Mouse (Mus musculus): ENCODE data around the gene Sgcd. TPM values are rescaled to one million over a fixed set of nuclear protein-coding genes. Genes with fewer than 3 reads are reported as not detected.
"Not testable (repeated sequence)": the region's sequence is repeated elsewhere in the genome, so short reads cannot be mapped to it uniquely, and the experiment has no call there.

Sgcd gene
- polyA plus RNA-seq, 1 experiment from 2014 or later, result 3.4 TPM

GRCm38 (mm10) chr11:47765859-47766258 is 222.9 kb downstream of the Sgcd start:
- no peaks in the 10 kb centered on the region for H3K9me3 ChIP-seq (replicated peaks; ENCODE audit: control insufficient read depth, low read length)
- no peaks in the 10 kb centered on the region for H3K4me1 ChIP-seq (ENCODE audit: control insufficient read depth, insufficient read depth, low read length)
- H3K9ac ChIP-seq (replicated peaks; ENCODE audit: low read length), result no peak overlapping the region
- no peak overlapping the region for H3K27ac ChIP-seq (replicated peaks; ENCODE audit: low read depth, low read length)
- no peaks in the 10 kb centered on the region for H3K27me3 ChIP-seq (ENCODE audit: control insufficient read depth, insufficient read depth, low read length)
- no peak for DNase-seq (ENCODE audit: low spot score)
- no peak overlapping the region for H3K4me3 ChIP-seq (ENCODE audit: low read depth, low read length)
- ATAC-seq (replicated peaks; ENCODE audit: insufficient number of reproducible peaks, low FRiP score, low TSS enrichment, low read depth), result no peak
- no peaks in the 10 kb centered on the region for H3K36me3 ChIP-seq (replicated peaks; ENCODE audit: control insufficient read depth, insufficient read depth, low read depth, low read length)
- WGBS, result 90% methylated on average over 2 of the region's 2 CpGs
- H3K4me2 ChIP-seq (ENCODE audit: low read depth, low read length), result no peak overlapping the region

- not testable (repeated sequence) for H3K36me3 ChIP-seq (replicated peaks; ENCODE audit: control insufficient read depth, insufficient read depth, low read depth, low read length); H3K27ac ChIP-seq (replicated peaks; ENCODE audit: low read depth, low read length); H3K4me1 ChIP-seq (ENCODE audit: control insufficient read depth, insufficient read depth, low read length); H3K9ac ChIP-seq (replicated peaks; ENCODE audit: low read length); H3K4me2 ChIP-seq (ENCODE audit: low read depth, low read length); H3K4me3 ChIP-seq (ENCODE audit: low read depth, low read length); DNase-seq (ENCODE audit: low spot score); H3K9me3 ChIP-seq (replicated peaks; ENCODE audit: control insufficient read depth, low read length); H3K27me3 ChIP-seq (ENCODE audit: control insufficient read depth, insufficient read depth, low read length); ATAC-seq (replicated peaks; ENCODE audit: insufficient number of reproducible peaks, low FRiP score, low TSS enrichment, low read depth)
- 81% methylated on average over 3 of the region's 3 CpGs for WGBS
Measured at GRCm38 (mm10) chr11:47763569-47763968, 225.2 kb downstream of the Sgcd start.

GRCm38 (mm10) chr11:47759015-47759414 is 229.8 kb downstream of the Sgcd start:
- no peaks in the 10 kb centered on the region for H3K36me3 ChIP-seq (replicated peaks; ENCODE audit: control insufficient read depth, insufficient read depth, low read depth, low read length)
- no peak overlapping the region for H3K9ac ChIP-seq (replicated peaks; ENCODE audit: low read length)
- DNase-seq (ENCODE audit: low spot score), result no peak
- ATAC-seq (replicated peaks; ENCODE audit: insufficient number of reproducible peaks, low FRiP score, low TSS enrichment, low read depth), result no peak
- no peak overlapping the region for H3K4me2 ChIP-seq (ENCODE audit: low read depth, low read length)
- H3K4me1 ChIP-seq (ENCODE audit: control insufficient read depth, insufficient read depth, low read length), result no peaks in the 10 kb centered on the region
- no peaks in the 10 kb centered on the region for H3K27me3 ChIP-seq (ENCODE audit: control insufficient read depth, insufficient read depth, low read length)
- no peak overlapping the region for H3K27ac ChIP-seq (replicated peaks; ENCODE audit: low read depth, low read length)
- 83% methylated on average over 4 of the region's 4 CpGs for WGBS
- no peak overlapping the region for H3K4me3 ChIP-seq (ENCODE audit: low read depth, low read length)
- no peaks in the 10 kb centered on the region for H3K9me3 ChIP-seq (replicated peaks; ENCODE audit: control insufficient read depth, low read length)

- no peak for DNase-seq (ENCODE audit: low spot score)
- Histone ChIP-seq H3K4me3 (ENCODE audit: low read depth, low read length) (no peak overlapping the region), H3K9me3 (replicated peaks; ENCODE audit: control insufficient read depth, low read length) (no peaks in the 10 kb centered on the region), H3K27ac (replicated peaks; ENCODE audit: low read depth, low read length) (no peak overlapping the region), H3K4me2 (ENCODE audit: low read depth, low read length) (no peak overlapping the region), H3K9ac (replicated peaks; ENCODE audit: low read length) (no peak overlapping the region), H3K36me3 (replicated peaks; ENCODE audit: control insufficient read depth, insufficient read depth, low read depth, low read length) (no peaks in the 10 kb centered on the region), H3K27me3 (ENCODE audit: control insufficient read depth, insufficient read depth, low read length) (no peaks in the 10 kb centered on the region), H3K4me1 (ENCODE audit: control insufficient read depth, insufficient read depth, low read length) (no peaks in the 10 kb centered on the region)
- no peak for ATAC-seq (replicated peaks; ENCODE audit: insufficient number of reproducible peaks, low FRiP score, low TSS enrichment, low read depth)
- 74% methylated on average over 2 of the region's 2 CpGs for WGBS
Measured at GRCm38 (mm10) chr11:47742806-47743205, 246.0 kb downstream of the Sgcd start.

- WGBS, result 74% methylated on average over 8 of the region's 8 CpGs
- DNase-seq (ENCODE audit: low spot score), result no peak
- no peaks in the 10 kb centered on the region for H3K36me3 ChIP-seq (replicated peaks; ENCODE audit: control insufficient read depth, insufficient read depth, low read depth, low read length)
Measured at GRCm38 (mm10) chr11:47704930-47705787, 283.6 kb downstream of the Sgcd start.

GRCm38 (mm10) chr11:47695611-47696010 is 293.2 kb downstream of the Sgcd start:
- Histone ChIP-seq H3K36me3 (replicated peaks; ENCODE audit: control insufficient read depth, insufficient read depth, low read depth, low read length) (no peaks in the 10 kb centered on the region), H3K9ac (replicated peaks; ENCODE audit: low read length) (no peak overlapping the region), H3K27ac (replicated peaks; ENCODE audit: low read depth, low read length) (no peak overlapping the region), H3K4me3 (ENCODE audit: low read depth, low read length) (no peak overlapping the region), H3K4me2 (ENCODE audit: low read depth, low read length) (no peak overlapping the region), H3K4me1 (ENCODE audit: control insufficient read depth, insufficient read depth, low read length) (no peaks in the 10 kb centered on the region), H3K27me3 (ENCODE audit: control insufficient read depth, insufficient read depth, low read length) (no peaks in the 10 kb centered on the region), H3K9me3 (replicated peaks; ENCODE audit: control insufficient read depth, low read length) (no peaks in the 10 kb centered on the region)
- ATAC-seq (replicated peaks; ENCODE audit: insufficient number of reproducible peaks, low FRiP score, low TSS enrichment, low read depth) (no peak), DNase-seq (ENCODE audit: low spot score) (no peak)
- WGBS, result 50% methylated on average over 1 of the region's 1 CpGs

More at GRCm38 (mm10) chr11:47704930-47705787, 283.6 kb downstream of the Sgcd start:
- H3K9me3 ChIP-seq (replicated peaks; ENCODE audit: control insufficient read depth, low read length), result no peaks in the 10 kb centered on the region
- H3K4me2 ChIP-seq (ENCODE audit: low read depth, low read length), result no peak overlapping the region
- no peaks in the 10 kb centered on the region for H3K27me3 ChIP-seq (ENCODE audit: control insufficient read depth, insufficient read depth, low read length)
- no peak overlapping the region for H3K27ac ChIP-seq (replicated peaks; ENCODE audit: low read depth, low read length)
- H3K4me1 ChIP-seq (ENCODE audit: control insufficient read depth, insufficient read depth, low read length), result no peaks in the 10 kb centered on the region
- H3K9ac ChIP-seq (replicated peaks; ENCODE audit: low read length), result no peak overlapping the region
- no peak for ATAC-seq (replicated peaks; ENCODE audit: insufficient number of reproducible peaks, low FRiP score, low TSS enrichment, low read depth)
- no peak overlapping the region for H3K4me3 ChIP-seq (ENCODE audit: low read depth, low read length)

- Histone ChIP-seq H3K27me3 (ENCODE audit: control insufficient read depth, insufficient read depth, low read length) (no peaks in the 10 kb centered on the region), H3K27ac (replicated peaks; ENCODE audit: low read depth, low read length) (no peak overlapping the region), H3K4me2 (ENCODE audit: low read depth, low read length) (no peak overlapping the region), H3K9ac (replicated peaks; ENCODE audit: low read length) (no peak overlapping the region), H3K9me3 (replicated peaks; ENCODE audit: control insufficient read depth, low read length) (no peaks in the 10 kb centered on the region), H3K36me3 (replicated peaks; ENCODE audit: control insufficient read depth, insufficient read depth, low read depth, low read length) (no peaks in the 10 kb centered on the region), H3K4me3 (ENCODE audit: low read depth, low read length) (no peak overlapping the region), H3K4me1 (ENCODE audit: control insufficient read depth, insufficient read depth, low read length) (no peaks in the 10 kb centered on the region)
- ATAC-seq (replicated peaks; ENCODE audit: insufficient number of reproducible peaks, low FRiP score, low TSS enrichment, low read depth) (no peak), DNase-seq (ENCODE audit: low spot score) (peak; percentile 68)
- WGBS, result 0% methylated on average over 1 of the region's 1 CpGs
Measured at GRCm38 (mm10) chr11:47658135-47658534, 330.6 kb downstream of the Sgcd start.

- no peak overlapping the region for H3K4me2 ChIP-seq (ENCODE audit: low read depth, low read length)
Measured at GRCm38 (mm10) chr11:47645911-47646310, 342.9 kb downstream of the Sgcd start.

More at GRCm38 (mm10) chr11:47645911-47646310, 342.9 kb downstream of the Sgcd start:
- H3K27me3 ChIP-seq (ENCODE audit: control insufficient read depth, insufficient read depth, low read length), result no peaks in the 10 kb centered on the region
- H3K4me3 ChIP-seq (ENCODE audit: low read depth, low read length), result no peak overlapping the region
- DNase-seq (ENCODE audit: low spot score) (no peak), ATAC-seq (replicated peaks; ENCODE audit: insufficient number of reproducible peaks, low FRiP score, low TSS enrichment, low read depth) (no peak)
- H3K9ac ChIP-seq (replicated peaks; ENCODE audit: low read length), result no peak overlapping the region
- no peaks in the 10 kb centered on the region for H3K9me3 ChIP-seq (replicated peaks; ENCODE audit: control insufficient read depth, low read length)
- H3K27ac ChIP-seq (replicated peaks; ENCODE audit: low read depth, low read length), result no peak overlapping the region
- no peaks in the 10 kb centered on the region for H3K36me3 ChIP-seq (replicated peaks; ENCODE audit: control insufficient read depth, insufficient read depth, low read depth, low read length)
- H3K4me1 ChIP-seq (ENCODE audit: control insufficient read depth, insufficient read depth, low read length), result no peaks in the 10 kb centered on the region

All from embryonic facial prominence, embryonic 11.5 days (tissue).